Mouse (Mus musculus) liver, postnatal 0 days (tissue): ENCODE data around the gene Fras1.

ENCODE experiments used
- CTCF ChIP-seq: sonication (generic); IDR thresholded peaks from 2 replicates; pipeline ENCODE4 v1.5.1; 2016; ENCODE audit warnings: antibody characterized with exemption, low read depth
- EP300 ChIP-seq: IDR thresholded peaks from 2 replicates; pipeline ENCODE4 v1.6.1; 2016; ENCODE audit warnings: antibody characterized with exemption, low read depth, mild to moderate bottlenecking

GRCm38 (mm10) chr5:96455241-96455640, 81.5 kb downstream of the Fras1 start:
- TF ChIP-seq CTCF (no peak), EP300 (no peak)
